Mouse (Mus musculus): Measurements from ENCODE around the gene Sft2d1. TPM values are rescaled to one million over a fixed set of nuclear protein-coding genes. Genes with fewer than 3 reads are reported as not detected.
"Not testable (repeated sequence)": the region's sequence is repeated elsewhere in the genome, so short reads cannot be mapped to it uniquely, and the experiment has no call there.

Gene Sft2d1
- total RNA-seq (2022), result 10 to 100 TPM; 42.0 to 50.0 (median 45.0) TPM

GRCm38 (mm10) chr17:8310838-8311614, at the start of gene Sft2d1:
TSS of gene Sft2d1 (plus strand) at chr17:8311102.
- DNase-seq, result peak; percentile 96

GRCm38 (mm10) chr17:8264638-8265037, 46.3 kb upstream of the Sft2d1 start:
- DNase-seq, result not testable (repeated sequence)

- no peak for DNase-seq
These were observed 38.7 kb upstream of the Sft2d1 start for GRCm38 (mm10) chr17:8272054-8272749.

- DNase-seq, result no peak
These were observed 38.0 kb upstream of the Sft2d1 start for GRCm38 (mm10) chr17:8272951-8273350.

- no peak for DNase-seq
These were observed 34.8 kb upstream of the Sft2d1 start for GRCm38 (mm10) chr17:8276071-8276470.

- no peak for DNase-seq
These were observed 34.2 kb upstream of the Sft2d1 start for GRCm38 (mm10) chr17:8276680-8277079.

GRCm38 (mm10) chr17:8277266-8277665, 33.6 kb upstream of the Sft2d1 start:
- DNase-seq, result no peak

GRCm38 (mm10) chr17:8278356-8278755, 32.5 kb upstream of the Sft2d1 start:
- no peak for DNase-seq

GRCm38 (mm10) chr17:8282821-8283525, 27.9 kb upstream of the Sft2d1 start, which contains the start of gene Mpc1:
TSS of gene Mpc1 (plus strand) at chr17:8282904.
- DNase-seq, result peak; percentile 83

GRCm38 (mm10) chr17:8283526-8284253, 27.2 kb upstream of the Sft2d1 start:
- DNase-seq, result peak; percentile 95

- peak; percentile 46 for DNase-seq
These were observed 26.6 kb upstream of the Sft2d1 start for GRCm38 (mm10) chr17:8284254-8284661.

GRCm38 (mm10) chr17:8285056-8285455, 25.8 kb upstream of the Sft2d1 start:
- no peak for DNase-seq

- DNase-seq, result no peak
These were observed 23.9 kb upstream of the Sft2d1 start for GRCm38 (mm10) chr17:8286987-8287386.

- no peak for DNase-seq
These were observed 20.8 kb upstream of the Sft2d1 start for GRCm38 (mm10) chr17:8289993-8290679.

- DNase-seq, result no peak
These were observed 20.2 kb upstream of the Sft2d1 start for GRCm38 (mm10) chr17:8290736-8291135.

- no peak for DNase-seq
These were observed 15.1 kb upstream of the Sft2d1 start for GRCm38 (mm10) chr17:8295825-8296224.

GRCm38 (mm10) chr17:8296313-8296844, 14.5 kb upstream of the Sft2d1 start:
- DNase-seq, result no peak

- no peak for DNase-seq
These were observed 13.2 kb upstream of the Sft2d1 start for GRCm38 (mm10) chr17:8297746-8298145.

GRCm38 (mm10) chr17:8298281-8298680, 12.6 kb upstream of the Sft2d1 start:
- no peak for DNase-seq

- no peak for DNase-seq
These were observed 11.4 kb upstream of the Sft2d1 start for GRCm38 (mm10) chr17:8299524-8299923.

- DNase-seq, result no peak
These were observed 9.4 kb upstream of the Sft2d1 start for GRCm38 (mm10) chr17:8301515-8301914.

All from adrenal gland, adult 8-10 months (tissue).